Mouse (Mus musculus) left cerebral cortex, adult 9 months (tissue): ENCODE data around the gene Eya3.
"Not testable (repeated sequence)": the region's sequence is repeated elsewhere in the genome, so short reads cannot be mapped to it uniquely, and the experiment has no call there.

Source experiments
- DNase-seq, 2 experiments: peaks; one replicate each; pipeline ENCODE4 v3.0.0; 2022; ENCODE audit warnings: low spot score in 2 of 2

The Eya3 gene

GRCm38 (mm10) chr4:132741491-132741890 lies 102.7 kb downstream of the Eya3 start:
- no peak for DNase-seq

GRCm38 (mm10) chr4:132743992-132744911 lies 105.5 kb downstream of the Eya3 start:
- peak; percentile 70 to 78 for DNase-seq

DNA sequence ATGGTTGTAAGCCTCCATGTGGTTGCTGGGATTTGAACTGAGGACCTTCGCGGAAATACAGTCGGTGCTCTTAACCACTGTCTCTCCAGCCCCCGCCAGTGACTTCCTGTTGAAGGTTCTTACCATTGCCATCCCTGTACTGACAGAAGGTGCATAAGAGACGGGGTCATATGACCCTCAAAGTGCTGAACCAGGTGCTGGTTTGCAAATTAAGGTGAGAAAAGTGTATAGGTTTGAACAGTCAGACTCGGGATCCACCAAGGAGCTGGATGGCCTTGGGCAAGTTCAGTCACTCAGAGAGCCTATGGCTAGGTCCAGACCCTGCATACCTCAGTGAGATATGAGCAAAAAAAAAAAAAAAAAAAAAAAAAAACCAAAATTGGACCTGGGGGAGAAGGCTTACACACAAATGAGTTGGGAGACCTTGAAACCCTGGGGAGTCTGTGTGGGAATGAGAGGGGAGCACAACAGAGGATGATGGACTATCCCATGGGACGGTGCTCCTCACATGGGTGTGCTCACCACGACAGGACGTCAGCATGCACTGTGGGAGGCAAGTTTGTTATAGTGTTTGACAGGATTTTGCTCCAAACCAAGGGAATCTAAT lies 108.2 kb downstream of the Eya3 start:
- no peak for DNase-seq

- no peak for DNase-seq
Observed at GRCm38 (mm10) chr4:132747664-132748259, 109.0 kb downstream of the Eya3 start.

DNA sequence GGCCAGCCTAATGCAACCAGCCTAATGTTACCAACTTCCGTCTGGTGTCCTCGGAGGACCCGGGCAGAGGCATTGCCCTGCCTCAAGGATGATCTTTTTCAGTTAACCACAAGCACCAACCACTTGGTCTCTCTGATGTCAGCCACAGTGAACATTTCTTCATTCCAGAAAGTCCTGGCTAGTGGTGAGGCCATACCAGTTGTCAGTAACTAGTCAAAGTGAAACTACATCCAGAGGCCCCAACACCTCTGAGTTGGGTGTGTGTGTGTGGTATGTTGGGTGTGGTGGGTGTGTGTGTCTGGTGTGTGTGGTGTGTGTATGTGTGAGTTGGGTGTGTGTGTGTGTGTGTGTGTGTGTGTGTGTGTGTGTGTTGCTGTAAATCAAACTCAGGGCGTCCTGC lies 110.0 kb downstream of the Eya3 start:
- no peak for DNase-seq

- DNase-seq: no peak
Observed at GRCm38 (mm10) chr4:132749258-132749982, 110.6 kb downstream of the Eya3 start.

GRCm38 (mm10) chr4:132752992-132753391 lies 114.2 kb downstream of the Eya3 start:
- DNase-seq: no peak

- DNase-seq: peak in 1 of 2 experiments; percentile 81
Observed at GRCm38 (mm10) chr4:132756974-132757373, 118.2 kb downstream of the Eya3 start, which contains the start of gene Smpdl3b. TSS of gene Smpdl3b (minus strand) at chr4:132757252.

DNA sequence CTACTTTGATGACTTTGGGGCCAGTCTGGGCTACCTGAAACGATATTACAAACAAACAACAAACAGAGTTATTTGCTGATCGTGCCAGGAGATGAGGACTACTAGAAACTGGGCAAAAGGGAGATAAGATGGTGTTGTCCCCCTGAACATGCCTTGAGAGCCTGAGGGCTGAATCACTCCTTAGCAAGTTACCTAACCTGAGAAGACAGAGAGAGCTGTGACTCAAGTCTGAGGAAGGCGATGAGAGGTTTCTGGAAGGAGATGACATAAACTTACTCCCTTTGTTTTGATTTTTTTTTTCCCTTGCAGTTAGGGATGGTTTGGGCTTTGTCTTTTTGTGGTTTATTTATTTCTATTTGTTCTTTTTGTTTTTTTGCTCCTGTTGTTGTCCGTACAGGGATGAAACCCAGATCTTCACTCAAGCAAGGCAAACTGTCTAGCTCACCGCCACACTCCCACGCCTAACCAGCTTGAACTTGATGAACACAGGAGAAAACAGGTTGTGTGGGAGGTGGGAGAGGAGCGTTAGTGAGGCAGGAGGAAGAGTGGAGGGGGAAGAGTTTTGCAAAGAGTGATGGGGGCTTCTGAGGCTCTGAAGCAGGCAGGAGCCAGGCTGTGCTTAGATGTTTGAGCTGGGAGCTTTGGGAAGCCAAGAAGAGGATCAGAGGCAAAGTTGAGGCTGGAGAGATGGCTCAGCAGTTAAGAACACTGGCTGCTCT lies 119.0 kb downstream of the Eya3 start:
- peak; percentile 32 to 50 for DNase-seq

DNA sequence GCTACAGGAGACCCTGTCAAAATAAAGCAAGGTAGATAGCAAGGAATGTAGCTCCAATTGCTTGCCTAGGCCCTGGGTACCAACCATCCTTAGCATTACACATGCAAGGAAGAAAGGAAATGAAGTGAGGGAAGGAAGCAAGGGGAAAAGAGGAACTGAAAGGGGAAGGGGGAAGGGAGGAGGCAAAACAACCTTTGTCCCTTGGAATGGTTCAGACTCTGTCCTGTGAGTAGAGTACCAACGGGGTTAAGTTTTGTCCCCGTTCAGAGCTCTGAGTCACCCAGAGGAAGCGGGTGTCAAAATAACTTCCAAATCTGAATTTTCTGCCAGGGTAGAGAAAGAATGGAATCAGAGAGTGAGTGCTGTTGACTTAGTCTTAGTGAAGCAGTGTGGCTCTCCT lies 121.5 kb downstream of the Eya3 start:
- DNase-seq: no peak

- no peak for DNase-seq
Observed at GRCm38 (mm10) chr4:132762602-132763001, 123.8 kb downstream of the Eya3 start.

- not testable (repeated sequence) for DNase-seq
Observed at GRCm38 (mm10) chr4:132763125-132763524, 124.3 kb downstream of the Eya3 start.

DNA sequence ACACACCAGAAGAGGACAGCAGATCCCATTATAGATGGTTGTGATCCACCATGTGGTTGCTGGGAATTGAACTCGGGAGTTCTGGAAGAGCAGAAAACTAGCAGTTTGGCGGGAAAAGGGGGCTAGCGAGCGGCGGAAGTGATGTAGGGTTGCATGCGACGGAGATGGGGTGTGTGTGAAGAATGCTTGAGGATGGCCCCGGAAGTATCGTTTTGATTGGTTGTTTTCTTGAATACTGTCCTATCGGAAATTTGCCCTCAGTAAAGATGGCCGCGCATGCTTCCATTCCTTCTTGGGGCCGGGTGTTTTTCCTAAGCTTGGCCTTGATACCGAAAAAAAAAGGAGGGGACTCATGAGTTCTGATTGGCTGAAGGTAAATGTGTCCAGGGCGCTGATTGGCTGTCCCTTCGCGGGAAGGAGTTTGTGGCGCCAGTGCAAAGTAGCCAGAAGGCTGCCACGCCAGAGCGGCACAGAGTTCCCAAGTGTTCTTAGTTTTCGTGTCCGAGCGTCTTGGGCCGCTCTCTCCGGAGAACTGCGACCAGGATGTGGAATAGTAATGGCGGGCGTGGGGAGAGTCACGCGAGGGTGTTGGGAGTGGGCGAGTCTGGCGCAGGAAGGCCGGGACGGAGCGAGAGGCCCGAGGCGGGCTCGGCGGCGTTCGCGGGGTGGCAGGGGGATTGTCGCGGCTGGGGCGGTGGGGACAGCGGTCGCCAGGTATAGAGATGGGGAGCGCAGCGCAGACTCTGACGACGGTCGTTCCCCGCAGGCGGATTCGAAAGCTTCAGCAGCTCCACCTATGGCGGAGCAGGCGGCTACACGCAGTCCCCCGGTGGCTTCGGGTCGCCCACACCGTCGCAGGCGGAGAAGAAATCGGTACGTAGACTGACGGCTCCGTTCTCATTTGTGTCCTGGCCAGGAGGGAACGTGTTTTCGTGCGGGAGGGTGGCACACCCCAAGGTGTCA lies 129.4 kb downstream of the Eya3 start, which contains the start of gene Rpa2:
Gene Rpa2 (plus strand): TSS at position 419 of the 963 bp plus-strand sequence.
- peak; percentile 99 to 100 for DNase-seq

- DNase-seq: no peak
Observed at GRCm38 (mm10) chr4:132771776-132772175, 133.0 kb downstream of the Eya3 start.
